ENCODE assay signal across 14 mouse cellular contexts in genomic region chr16:35949264-35949663, GRCm38 (mm10). TPM values are rescaled to one million over a fixed set of nuclear protein-coding genes. Genes with fewer than 3 reads are reported as not detected.
A peak's percentile ranks its signal among the peaks of the same experiment; 100 is the strongest.
DNase-seq lines count a peak whose midpoint lies in the region; ATAC-seq and TF ChIP-seq lines count a peak whose summit lies in the region.
"Had no signal": no experiment of that assay in that cellular context is flagged by ENCODE, and none has a peak within 500 bp of the region (broad histone marks: within the 10 kb centered on the region; RNA-seq: fewer than 3 reads in every experiment).

No protein-coding gene starts in this region.

- no peak for ATAC-seq in kidney, postnatal 0 days (replicated peaks; ENCODE audit: low FRiP score, low read depth)
- no peak for ATAC-seq in kidney, embryonic 15.5 days (replicated peaks; ENCODE audit: low FRiP score)
- peak; percentile 93 for ATAC-seq in heart, postnatal 0 days (ENCODE audit: insufficient read depth, low read depth)
- ATAC-seq in stomach, embryonic 16.5 days (ENCODE audit: insufficient read depth, low FRiP score): peak; percentile 68; the same call in 1 of the 2 replicates

- H3K9me3 ChIP-seq in kidney, postnatal 0 days (replicated peaks; ENCODE audit: low read length): no peaks in the 10 kb centered on the region
- H3K9me3 ChIP-seq in kidney, embryonic 15.5 days (replicated peaks): no peaks in the 10 kb centered on the region
- no peaks in the 10 kb centered on the region for H3K9me3 ChIP-seq in heart, postnatal 0 days (replicated peaks; ENCODE audit: control insufficient read depth, low read length)
- no peaks in the 10 kb centered on the region for H3K9me3 ChIP-seq in stomach, embryonic 16.5 days (replicated peaks; ENCODE audit: control insufficient read depth, low read length)
- H3K9me3 ChIP-seq: hindbrain, embryonic 15.5 days; limb, embryonic 15.5 days had no signal

- H3K36me3 ChIP-seq in kidney, postnatal 0 days (ENCODE audit: insufficient read depth, low read length): peaks cover 7% of the 10 kb centered on the region; the same call in 1 of the 2 replicates
- H3K36me3 ChIP-seq in kidney, embryonic 15.5 days: no peaks in the 10 kb centered on the region
- peaks cover 32% of the 10 kb centered on the region for H3K36me3 ChIP-seq in heart, postnatal 0 days (replicated peaks; ENCODE audit: control insufficient read depth, insufficient read depth, low read length)
- H3K36me3 ChIP-seq in stomach, embryonic 16.5 days (ENCODE audit: control insufficient read depth, insufficient read depth, low read length): no peaks in the 10 kb centered on the region
- H3K36me3 ChIP-seq: hindbrain, embryonic 15.5 days; limb, embryonic 15.5 days had no signal

- 68% methylated on average over 5 of the region's 5 CpGs for WGBS in kidney, postnatal 0 days
- 75% methylated on average over 5 of the region's 5 CpGs for WGBS in kidney, embryonic 15.5 days
- WGBS in heart, postnatal 0 days: 24% methylated on average over 5 of the region's 5 CpGs
- WGBS in stomach, embryonic 16.5 days: 68% methylated on average over 5 of the region's 5 CpGs

- intact Hi-C loops in left cerebral cortex, postnatal 14 days (cut with DNase I): no loop called here

- peak; percentile 28 for DNase-seq in adrenal gland, postnatal 10 days
- no peak for DNase-seq in adrenal gland, postnatal 4 days (ENCODE audit: low spot score in 2 of 2)
- peak; percentile 21 for DNase-seq in kidney, postnatal 0 days (ENCODE audit: low spot score)
- DNase-seq in heart, postnatal 0 days (ENCODE audit: low spot score): peak; percentile 71
- DNase-seq in left cerebral cortex, postnatal 14 days (ENCODE audit: low spot score in 2 of 2): no peak
- no peak for DNase-seq in neural tube, embryonic 10.5 days (ENCODE audit: extremely low spot score, low spot score)
- DNase-seq: cerebellum, adult 18-20 months; kidney, postnatal 14 days; thymus, postnatal 4 days had no signal

- TF ChIP-seq EP300 in heart, postnatal 0 days (IDR thresholded peaks at IDR 0.05; ENCODE audit: low read depth): no peak

- no peak overlapping the region for H3K4me3 ChIP-seq in kidney, postnatal 0 days (replicated peaks; ENCODE audit: low read depth, low read length)
- H3K4me3 ChIP-seq in kidney, embryonic 15.5 days (replicated peaks): no peak overlapping the region
- H3K4me3 ChIP-seq in heart, postnatal 0 days (ENCODE audit: low read depth, low read length): no peak overlapping the region
- no peak overlapping the region for H3K4me3 ChIP-seq in stomach, embryonic 16.5 days (replicated peaks; ENCODE audit: low read length)
- H3K4me3 ChIP-seq: hindbrain, embryonic 15.5 days; limb, embryonic 15.5 days had no signal

- no peak overlapping the region for H3K4me2 ChIP-seq in kidney, postnatal 0 days (ENCODE audit: low read length)
- H3K4me2 ChIP-seq in kidney, embryonic 15.5 days: no peak overlapping the region
- peak overlapping the region; percentile 21; the same call in 1 of the 2 replicates for H3K4me2 ChIP-seq in heart, postnatal 0 days (ENCODE audit: low read depth, low read length)
- no peak overlapping the region for H3K4me2 ChIP-seq in stomach, embryonic 16.5 days (ENCODE audit: low read depth, low read length)
- H3K4me2 ChIP-seq: hindbrain, embryonic 15.5 days; limb, embryonic 15.5 days; midbrain, embryonic 11.5 days had no signal

- no peak overlapping the region for H3K27ac ChIP-seq in kidney, postnatal 0 days
- H3K27ac ChIP-seq in kidney, embryonic 15.5 days: no peak overlapping the region
- peak overlapping the region; percentile 79 for H3K27ac ChIP-seq in heart, postnatal 0 days (ENCODE audit: low read depth)
- no peak overlapping the region for H3K27ac ChIP-seq in stomach, embryonic 16.5 days (ENCODE audit: low read length)
- H3K27ac ChIP-seq: hindbrain, embryonic 15.5 days; limb, embryonic 15.5 days had no signal

- no peaks in the 10 kb centered on the region for H3K4me1 ChIP-seq in kidney, postnatal 0 days (replicated peaks; ENCODE audit: insufficient read depth, low read length)
- no peaks in the 10 kb centered on the region for H3K4me1 ChIP-seq in kidney, embryonic 15.5 days
- H3K4me1 ChIP-seq in heart, postnatal 0 days (ENCODE audit: control insufficient read depth, insufficient read depth): peaks cover 9% of the 10 kb centered on the region; the same call in 1 of the 2 replicates
- H3K4me1 ChIP-seq in stomach, embryonic 16.5 days (ENCODE audit: control insufficient read depth, insufficient read depth, low read length): no peaks in the 10 kb centered on the region
- H3K4me1 ChIP-seq: hindbrain, embryonic 15.5 days; limb, embryonic 15.5 days had no signal

- no peak overlapping the region for H3K9ac ChIP-seq in kidney, postnatal 0 days (ENCODE audit: low read depth, low read length)
- no peak overlapping the region for H3K9ac ChIP-seq in kidney, embryonic 15.5 days
- no peak overlapping the region for H3K9ac ChIP-seq in heart, postnatal 0 days (replicated peaks; ENCODE audit: low read depth, low read length)
- no peak overlapping the region for H3K9ac ChIP-seq in stomach, embryonic 16.5 days (ENCODE audit: low read length)
- H3K9ac ChIP-seq: hindbrain, embryonic 15.5 days; limb, embryonic 15.5 days had no signal

- TF ChIP-seq CTCF in kidney, postnatal 0 days (IDR thresholded peaks at IDR 0.05; ENCODE audit: low read depth): no peak
- no peak for TF ChIP-seq CTCF in heart, postnatal 0 days (IDR thresholded peaks at IDR 0.05; ENCODE audit: low read depth)

- H3K27me3 ChIP-seq in kidney, postnatal 0 days (ENCODE audit: insufficient read depth, low read length): no peaks in the 10 kb centered on the region
- H3K27me3 ChIP-seq in kidney, embryonic 15.5 days: no peaks in the 10 kb centered on the region
- H3K27me3 ChIP-seq in heart, postnatal 0 days (ENCODE audit: control insufficient read depth, insufficient read depth, low read length): no peaks in the 10 kb centered on the region
- no peaks in the 10 kb centered on the region for H3K27me3 ChIP-seq in stomach, embryonic 16.5 days (ENCODE audit: control insufficient read depth, insufficient read depth, low read length)
- H3K27me3 ChIP-seq: hindbrain, embryonic 15.5 days; limb, embryonic 15.5 days had no signal

RNA-seq across cellular contexts. Expression of gene Dtx3l, which starts 10.3 kb away (rescaled TPM):
- 10 to 100 TPM in 1 of 2 experiments, 1 to 10 TPM in 1; 8.7 to 10.1 TPM for total RNA-seq in adrenal gland, postnatal 10 days (2021)
- total RNA-seq in adrenal gland, postnatal 4 days (2021): 10 to 100 TPM in 1 of 2 experiments, 1 to 10 TPM in 1; 9.4 to 12.4 TPM
- polyA plus RNA-seq in kidney, postnatal 0 days (2015; fragmentation: Nextera tagmentation; extraction: Ambion mirVana): 4.4 and 4.8 TPM in 2 replicates
- 3.3 and 3.4 TPM in 2 replicates for polyA plus RNA-seq in kidney, embryonic 15.5 days (2015; fragmentation: Nextera tagmentation; extraction: Ambion mirVana)
- total RNA-seq in heart, postnatal 0 days (2014; rRNA removed; ENCODE audit: low replicate concordance): 8.1 and 11.2 TPM in 2 replicates
- polyA plus RNA-seq in heart, postnatal 0 days (2015; fragmentation: Nextera tagmentation; extraction: Ambion mirVana): 5.1 and 5.6 TPM in 2 replicates
- 7.1 and 9.5 TPM in 2 replicates for polyA plus RNA-seq in stomach, embryonic 16.5 days (2015; fragmentation: Nextera tagmentation; extraction: Ambion mirVana)
- 1 to 10 TPM; 2.0 to 2.9 TPM for total RNA-seq in left cerebral cortex, postnatal 14 days (2021)

RNA-seq across cellular contexts. Expression of gene Parp9, which starts 11.0 kb away (rescaled TPM):
- 10 to 100 TPM; 12.5 to 16.4 TPM for total RNA-seq in adrenal gland, postnatal 10 days (2021)
- total RNA-seq in adrenal gland, postnatal 4 days (2021): 10 to 100 TPM; 17.7 to 18.4 TPM
- 10.7 and 11.3 TPM in 2 replicates for polyA plus RNA-seq in kidney, postnatal 0 days (2015; fragmentation: Nextera tagmentation; extraction: Ambion mirVana)
- polyA plus RNA-seq in kidney, embryonic 15.5 days (2015; fragmentation: Nextera tagmentation; extraction: Ambion mirVana): 4.5 and 5.5 TPM in 2 replicates
- 9.7 and 26.6 TPM in 2 replicates for total RNA-seq in heart, postnatal 0 days (2014; rRNA removed; ENCODE audit: low replicate concordance)
- 9.0 and 11.4 TPM in 2 replicates for polyA plus RNA-seq in heart, postnatal 0 days (2015; fragmentation: Nextera tagmentation; extraction: Ambion mirVana)
- 10.7 and 10.9 TPM in 2 replicates for polyA plus RNA-seq in stomach, embryonic 16.5 days (2015; fragmentation: Nextera tagmentation; extraction: Ambion mirVana)
- total RNA-seq in left cerebral cortex, postnatal 14 days (2021): 1 to 10 TPM; 2.1 TPM

RNA-seq across cellular contexts. Expression of gene Kpna1, which starts 29.3 kb away (rescaled TPM):
- 10 to 100 TPM; 50.6 to 55.9 TPM for total RNA-seq in adrenal gland, postnatal 10 days (2021)
- total RNA-seq in adrenal gland, postnatal 4 days (2021): 10 to 100 TPM; 49.9 to 58.6 TPM
- 23.3 and 24.7 TPM in 2 replicates for polyA plus RNA-seq in kidney, postnatal 0 days (2015; fragmentation: Nextera tagmentation; extraction: Ambion mirVana)
- polyA plus RNA-seq in kidney, embryonic 15.5 days (2015; fragmentation: Nextera tagmentation; extraction: Ambion mirVana): 36.8 and 38.8 TPM in 2 replicates
- 46.3 and 55.0 TPM in 2 replicates for total RNA-seq in heart, postnatal 0 days (2014; rRNA removed; ENCODE audit: low replicate concordance)
- polyA plus RNA-seq in heart, postnatal 0 days (2015; fragmentation: Nextera tagmentation; extraction: Ambion mirVana): 29.4 and 37.3 TPM in 2 replicates
- polyA plus RNA-seq in stomach, embryonic 16.5 days (2015; fragmentation: Nextera tagmentation; extraction: Ambion mirVana): 38.9 and 40.0 TPM in 2 replicates
- 100 to 1,000 TPM; 119 to 122 TPM for total RNA-seq in left cerebral cortex, postnatal 14 days (2021)

Comparison
In these comparisons a context has a peak if more than half of its experiments do, and no peak if none do; other contexts are left out.
1. DNase-seq: peak in adrenal gland, postnatal 10 days (single experiment), kidney, postnatal 0 days (single experiment) and heart, postnatal 0 days (single experiment); none in adrenal gland, postnatal 4 days (0 of 2), left cerebral cortex, postnatal 14 days (0 of 2) and neural tube, embryonic 10.5 days (single experiment).
2. ATAC-seq: peak in heart, postnatal 0 days (single experiment) and stomach, embryonic 16.5 days (single experiment); none in kidney, postnatal 0 days (single experiment) and kidney, embryonic 15.5 days (single experiment).